Mouse (Mus musculus) kidney, postnatal 25 days (tissue): ENCODE measurements around the gene Cry2.

ENCODE experiments used
- DNase-seq, 2 experiments: peaks; one replicate each; pipeline ENCODE4 v3.0.0; 2021; ENCODE audit warnings: mixed read lengths in 2 of 2

Gene Cry2

DNA sequence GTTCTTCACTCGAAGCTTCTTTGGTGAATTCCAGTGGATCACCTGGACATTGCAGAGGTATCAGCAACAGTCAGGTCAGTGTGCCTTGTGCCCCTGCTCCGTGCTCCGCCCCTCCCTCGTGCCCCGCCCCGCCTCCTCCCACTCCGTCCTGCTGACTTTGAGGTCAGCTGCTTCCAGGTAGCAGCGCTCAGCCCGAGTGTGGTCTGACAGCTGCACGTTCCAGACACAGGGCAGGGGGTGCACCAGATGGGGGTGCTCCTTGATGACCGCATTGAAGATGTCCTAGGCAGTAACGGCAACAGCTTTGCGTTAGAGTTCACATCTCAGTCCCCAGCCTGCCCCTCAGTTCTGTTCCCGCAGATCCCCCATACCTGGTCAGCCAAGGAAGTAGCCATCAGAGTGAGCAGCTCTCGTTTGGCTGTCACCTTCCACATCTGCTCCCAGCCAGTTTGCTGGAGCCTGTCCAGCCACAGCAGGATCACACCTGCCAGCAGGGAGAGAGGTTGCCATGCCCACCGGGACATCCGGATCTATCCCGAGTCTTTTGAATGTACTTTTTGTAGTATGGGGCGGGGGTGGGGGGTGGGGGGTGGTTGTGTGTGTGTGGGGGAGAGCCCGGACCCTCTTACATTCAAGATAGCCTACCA is 66.3 kb downstream of the Cry2 start:
- peak; percentile 49 to 77 for DNase-seq

DNA sequence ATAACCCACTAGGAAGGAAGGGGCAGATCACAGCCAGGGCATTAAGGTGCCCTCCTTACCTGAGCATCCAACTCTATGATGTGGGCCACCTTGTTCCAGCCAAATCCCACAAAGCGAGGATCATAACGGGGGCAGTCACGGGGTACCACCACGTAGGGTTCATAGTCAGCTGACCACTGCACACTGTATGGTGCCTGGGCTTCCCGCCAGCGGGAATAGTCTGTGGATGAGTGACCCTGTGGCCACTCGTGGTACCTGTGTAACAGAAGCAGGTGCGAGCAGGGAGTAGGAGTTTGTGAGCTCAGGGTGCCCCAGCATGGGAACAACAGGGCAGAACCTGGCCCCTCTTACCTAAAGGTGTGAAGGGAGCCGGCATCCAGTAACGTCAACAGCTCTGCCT is 68.3 kb downstream of the Cry2 start:
- peak in 1 of 2 experiments; percentile 38 for DNase-seq

DNA sequence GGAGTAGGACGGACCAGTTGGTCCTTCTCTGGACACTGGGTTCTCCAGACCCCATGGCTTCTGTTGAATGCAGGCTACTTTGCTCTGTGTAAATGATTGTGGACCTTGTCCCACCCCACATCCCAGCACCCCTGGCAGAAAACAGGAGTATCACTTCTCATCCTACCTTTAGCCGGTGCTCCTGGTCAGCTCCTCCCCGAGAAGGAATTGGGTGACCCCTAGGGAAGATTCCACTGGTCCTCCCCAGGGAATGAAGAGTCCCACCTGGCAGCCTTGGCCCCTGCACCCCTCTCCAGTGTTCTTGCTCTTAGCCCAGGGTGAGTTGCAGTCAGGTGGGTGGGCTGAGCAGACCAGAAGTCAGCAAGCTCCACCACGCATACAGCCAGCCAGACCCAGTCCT is 69.8 kb downstream of the Cry2 start:
- DNase-seq, result peak in 1 of 2 experiments; percentile 24

DNA sequence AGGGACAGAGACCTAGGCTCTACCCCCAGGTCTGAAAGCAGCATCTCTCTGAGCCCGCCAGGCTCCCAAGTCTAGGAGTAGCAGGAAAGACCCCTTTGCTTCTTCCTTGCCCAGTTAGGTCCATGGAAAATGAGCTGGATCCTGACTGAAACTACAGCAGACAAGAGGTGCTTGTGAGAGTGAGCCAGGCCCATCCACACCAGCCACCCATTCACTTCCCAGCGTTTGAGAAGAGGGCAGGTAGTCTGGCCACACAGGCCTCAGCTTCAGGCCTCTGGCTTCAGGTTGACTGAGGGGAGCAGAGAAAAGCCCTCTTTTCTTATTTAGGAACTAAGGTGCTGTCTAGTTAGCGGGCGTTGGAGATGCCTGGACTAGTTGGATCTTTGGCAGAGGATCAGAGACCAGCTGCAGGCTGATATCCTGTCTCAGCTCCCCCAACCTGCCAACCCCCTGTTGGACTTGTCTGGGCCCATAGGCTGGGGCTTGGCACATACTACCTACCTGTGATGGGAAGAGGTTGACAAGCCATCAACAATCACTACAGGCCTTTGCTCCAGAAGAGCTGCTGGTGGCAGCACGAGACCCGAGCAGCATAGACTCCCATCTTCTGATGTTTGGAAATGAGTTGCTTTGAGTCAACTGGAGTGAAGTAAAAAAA is 71.1 kb downstream of the Cry2 start:
- DNase-seq, result peak in 1 of 2 experiments; percentile 29

DNA sequence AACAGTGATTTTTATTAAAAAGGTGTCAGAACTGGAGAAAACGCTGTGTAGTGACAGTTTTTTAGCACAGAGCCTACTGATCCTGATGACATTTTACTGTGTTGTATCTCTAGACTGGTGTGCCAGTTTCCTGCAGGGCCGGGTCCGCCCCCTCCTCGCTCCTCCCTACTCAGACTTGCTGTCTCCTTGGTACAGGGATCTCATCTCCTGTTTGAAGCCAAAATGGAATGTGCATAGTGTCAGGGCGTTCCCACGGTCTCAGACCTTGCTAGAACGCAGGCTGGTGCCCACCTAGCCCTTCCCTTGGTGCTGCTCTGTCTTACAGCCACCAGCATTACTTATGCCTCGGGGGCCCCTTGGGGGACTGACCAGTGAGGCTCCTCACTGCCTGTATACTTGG is 72.0 kb downstream of the Cry2 start:
- DNase-seq, result no peak

DNA sequence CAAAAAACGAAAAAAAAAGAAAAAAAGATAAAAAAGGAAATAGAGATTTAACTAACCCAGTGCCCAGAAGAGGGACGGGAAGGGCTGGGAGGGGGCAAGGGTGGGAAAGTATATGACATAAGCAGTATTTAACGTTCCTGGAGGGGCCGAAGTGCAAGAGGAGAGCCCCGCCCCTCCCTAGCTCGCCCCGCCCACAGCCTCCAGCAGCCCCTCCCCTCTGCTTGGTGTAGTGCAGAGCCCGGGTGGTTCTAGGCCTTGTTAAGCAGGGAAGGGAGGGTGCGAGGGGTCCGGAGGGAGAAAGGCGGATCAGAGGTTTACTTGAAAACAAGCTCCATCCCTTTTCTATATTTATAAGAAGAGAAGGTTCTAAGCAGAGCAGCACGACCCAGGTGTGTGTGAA is 73.0 kb downstream of the Cry2 start:
- DNase-seq, result peak in 1 of 2 experiments; percentile 49

DNA sequence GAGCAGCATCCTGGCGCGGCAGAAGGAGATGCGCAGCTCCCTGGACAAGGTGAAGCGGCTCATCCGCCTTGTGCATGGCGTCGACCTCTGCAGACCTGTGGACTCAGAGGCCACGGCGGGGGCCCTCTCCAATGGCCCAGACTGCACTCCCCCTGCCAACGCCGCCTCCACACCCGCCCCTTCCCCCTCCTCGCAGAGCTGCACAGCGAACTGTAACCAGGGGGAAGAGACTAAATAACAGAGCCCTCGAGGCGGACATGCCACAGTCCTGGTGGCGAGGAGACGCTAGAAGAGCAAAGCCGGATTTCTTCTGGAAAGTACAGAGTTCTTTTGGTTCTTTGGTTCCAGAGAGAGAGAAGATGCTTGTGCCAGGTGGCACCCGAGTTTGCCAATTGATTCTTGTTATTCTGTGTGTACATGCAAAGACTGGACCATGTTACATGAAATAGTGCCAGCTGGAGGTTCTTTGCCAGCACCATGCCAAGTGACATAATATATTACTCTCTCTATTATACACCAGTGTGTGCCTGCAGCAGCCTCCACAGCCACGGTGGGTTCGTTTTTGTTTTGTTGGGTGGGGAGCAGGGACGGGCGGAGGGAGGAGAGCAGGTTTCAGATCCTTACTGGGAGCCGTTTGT is 73.5 kb downstream of the Cry2 start:
- DNase-seq, result peak in 1 of 2 experiments; percentile 43

DNA sequence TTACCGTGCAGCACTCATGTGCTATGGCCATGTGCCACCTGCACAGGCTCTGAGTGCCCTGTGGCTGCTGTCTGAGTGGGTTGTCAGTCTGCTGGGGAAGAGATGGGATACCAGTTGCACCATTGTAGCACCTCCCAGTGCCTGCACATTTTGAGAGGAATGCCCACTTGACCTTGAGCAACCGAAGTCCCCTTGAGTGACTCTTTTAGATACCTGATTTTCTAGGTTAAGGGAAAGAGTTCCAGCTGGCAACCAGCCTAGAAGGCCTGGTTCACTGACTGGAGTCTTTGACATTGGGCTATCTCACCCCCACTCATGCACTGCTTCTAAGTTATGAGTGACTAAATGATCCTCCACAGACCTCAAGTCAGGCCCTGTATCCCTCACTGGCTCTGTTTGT is 74.5 kb downstream of the Cry2 start:
- DNase-seq, result peak; percentile 79 to 80

DNA sequence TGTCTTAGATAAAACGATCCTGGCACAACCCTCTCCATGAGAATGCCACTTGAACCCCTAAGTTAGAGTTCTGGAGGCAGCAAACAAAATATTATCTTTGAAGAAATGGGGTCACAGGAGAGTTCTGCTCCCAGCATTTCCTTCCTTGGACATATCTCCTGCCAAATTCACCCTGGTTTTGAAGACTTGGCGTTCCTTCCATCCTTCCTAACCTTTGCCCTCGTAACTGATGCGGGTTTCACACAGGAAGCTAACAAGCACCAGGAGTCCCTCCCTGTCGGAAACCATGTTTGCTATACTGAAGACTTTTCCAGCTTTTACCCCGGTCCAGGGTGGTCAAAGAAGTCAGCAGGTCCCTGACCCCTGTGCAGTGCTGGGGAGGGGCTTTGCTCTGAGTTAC is 79.6 kb downstream of the Cry2 start:
- DNase-seq, result peak in 1 of 2 experiments; percentile 32
